Mouse (Mus musculus) heart, embryonic 14.5 days (tissue): Measurements from ENCODE around the gene Lmf2. TPM values are rescaled to one million over a fixed set of nuclear protein-coding genes. Genes with fewer than 3 reads are reported as not detected.

Experiments used
- ATAC-seq: fragments of 200-750 bp; cut with Nextera tagmentation; 2 replicates; pipeline ENCODE4 v1.8.0; 2017; ENCODE audit warnings: low read depth, moderate TSS enrichment; ENCODE audit not compliant: insufficient number of reproducible peaks, insufficient read depth, low FRiP score
- H3K27ac ChIP-seq, 2 experiments: fragments of 200-500 bp in 1 of 2; fragments of 300-500 bp in 1 of 2; sonication (generic) in 1 of 2; replicated peaks in 1 of 2; 2 replicates each; pipeline ENCODE4 v1.5.1; 2012 to 2014; ENCODE audit warnings: low read depth in 2 of 2, low read length in 2 of 2, control low read depth in 1 of 2, mild to moderate bottlenecking in 1 of 2, mixed read lengths in 1 of 2; ENCODE audit not compliant: control insufficient read depth in 1 of 2, insufficient read depth in 1 of 2
- H3K27me3 ChIP-seq: fragments of 300-500 bp; sonication (generic); 2 replicates; pipeline ENCODE4 v1.6.1; 2014; ENCODE audit warnings: mild to moderate bottlenecking, low read length, control low read depth; ENCODE audit not compliant: control insufficient read depth, insufficient read depth
- H3K36me3 ChIP-seq: fragments of 300-500 bp; sonication (generic); 2 replicates; pipeline ENCODE4 v1.6.1; 2014; ENCODE audit warnings: mild to moderate bottlenecking, control low read depth, low read length, mixed read lengths; ENCODE audit not compliant: control insufficient read depth, insufficient read depth
- H3K4me1 ChIP-seq, 2 experiments: fragments of 200-500 bp in 1 of 2; fragments of 300-500 bp in 1 of 2; sonication (generic) in 1 of 2; 2 replicates each; pipeline ENCODE4 v1.6.1; 2012 to 2014; ENCODE audit warnings: low read length in 2 of 2, control low read depth in 1 of 2, mixed read lengths in 1 of 2; ENCODE audit not compliant: control insufficient read depth in 2 of 2, insufficient read depth in 2 of 2
- H3K4me2 ChIP-seq: fragments of 300-500 bp; sonication (generic); 2 replicates; pipeline ENCODE4 v1.6.1; 2014; ENCODE audit warnings: mild to moderate bottlenecking, low read length
- H3K4me3 ChIP-seq, 2 experiments: fragments of 200-500 bp in 1 of 2; fragments of 300-500 bp in 1 of 2; sonication (generic) in 1 of 2; 2 replicates each; pipeline ENCODE4 v1.5.1; 2012 to 2014; ENCODE audit warnings: low read length in 2 of 2, mild to moderate bottlenecking in 2 of 2, control low read depth in 1 of 2, low read depth in 1 of 2, moderate library complexity in 1 of 2; ENCODE audit not compliant: control insufficient read depth in 1 of 2, insufficient read depth in 1 of 2
- H3K9ac ChIP-seq: fragments of 300-500 bp; sonication (generic); 2 replicates; pipeline ENCODE4 v1.6.1; 2014; ENCODE audit warnings: mild to moderate bottlenecking, low read length
- H3K9me3 ChIP-seq: fragments of 300-500 bp; sonication (generic); 2 replicates; pipeline ENCODE4 v1.6.1; 2016; ENCODE audit warnings: low read length, control low read depth; ENCODE audit not compliant: control insufficient read depth
- WGBS: fragments of 180-500 bp; shearing (Covaris S2); extraction: QIAGEN DNeasy Blood & Tissue Kit; methylation state at CpG from one replicate; pipeline ENCODE4 v1.1.7; 2014; 5-methylcytosine and 5-hydroxymethylcytosine counted together
- polyA plus RNA-seq: library from polyadenylated mRNA; unstranded; fragments of >200 nt; fragmentation: Nextera tagmentation; extraction: Ambion mirVana; gene quantifications from 2 replicates; pipeline ENCODE4 v1.2.1, GENCODE M21; 2014

The Lmf2 gene
- polyA plus RNA-seq, 1 experiment from 2014 or later, result 36.2 TPM

- no peak overlapping the region for H3K4me2 ChIP-seq
- no peak overlapping the region for H3K9ac ChIP-seq
- no peaks in the 10 kb centered on the region for H3K27me3 ChIP-seq
- H3K9me3 ChIP-seq, result no peaks in the 10 kb centered on the region
- 88% methylated on average over 4 of the region's 4 CpGs for WGBS
- no peak for ATAC-seq
- H3K4me1 ChIP-seq, result no peaks in the 10 kb centered on the region
- H3K27ac ChIP-seq, result no peak overlapping the region
- no peak overlapping the region for H3K4me3 ChIP-seq
- peaks cover 100% of the 10 kb centered on the region for H3K36me3 ChIP-seq
Measured at GRCm38 (mm10) chr15:89365141-89365551, 9.7 kb upstream of the Lmf2 start.

GRCm38 (mm10) chr15:89363051-89363450, 7.6 kb upstream of the Lmf2 start:
- Histone ChIP-seq H3K9me3 (no peaks in the 10 kb centered on the region), H3K27ac (no peak overlapping the region), H3K27me3 (no peaks in the 10 kb centered on the region), H3K9ac (no peak overlapping the region), H3K4me2 (no peak overlapping the region), H3K4me3 (no peak overlapping the region), H3K4me1 (peaks cover under 1 to 6% of the 10 kb centered on the region in 2 experiments; a peak in 3 of 4 replicates), H3K36me3 (peaks cover 83% of the 10 kb centered on the region)
- 85% methylated on average over 7 of the region's 7 CpGs for WGBS
- ATAC-seq, result no peak

- Histone ChIP-seq H3K9me3 (no peaks in the 10 kb centered on the region), H3K27me3 (no peaks in the 10 kb centered on the region), H3K9ac (no peak overlapping the region), H3K4me1 (peaks cover 9 to 32% of the 10 kb centered on the region in 2 experiments), H3K4me2 (no peak overlapping the region), H3K36me3 (peaks cover 47% of the 10 kb centered on the region), H3K4me3 (no peak overlapping the region), H3K27ac (no peak overlapping the region)
- ATAC-seq, result no peak
- WGBS, result 53% methylated on average over 3 of the region's 3 CpGs
Measured at GRCm38 (mm10) chr15:89358784-89359183, 3.3 kb upstream of the Lmf2 start.

- H3K36me3 ChIP-seq, result peaks cover 47% of the 10 kb centered on the region
- peak; percentile 58 for ATAC-seq
- peaks cover 9 to 34% of the 10 kb centered on the region in 2 experiments for H3K4me1 ChIP-seq
- peak overlapping the region; percentile 71 to 87 for H3K27ac ChIP-seq
- 2% methylated on average over 15 of the region's 15 CpGs for whole genome bisulfite sequencing
- no peaks in the 10 kb centered on the region for H3K27me3 ChIP-seq
- peak overlapping the region; percentile 77 for H3K4me2 ChIP-seq
- no peaks in the 10 kb centered on the region for H3K9me3 ChIP-seq
- peak overlapping the region; percentile 93 for H3K9ac ChIP-seq
- H3K4me3 ChIP-seq, result peak overlapping the region; percentile 79 to 85
Measured at GRCm38 (mm10) chr15:89356372-89356771, 913 bp upstream of the Lmf2 start.

- no peak for ATAC-seq
- Histone ChIP-seq H3K27ac (no peak overlapping the region), H3K36me3 (peaks cover 51% of the 10 kb centered on the region), H3K9ac (peak overlapping the region; percentile 93), H3K4me2 (peak overlapping the region; percentile 80), H3K4me3 (peak overlapping the region; percentile 63 to 79), H3K4me1 (peaks cover 9 to 34% of the 10 kb centered on the region in 2 experiments), H3K27me3 (no peaks in the 10 kb centered on the region), H3K9me3 (no peaks in the 10 kb centered on the region)
- WGBS, result 69% methylated on average over 7 of the region's 7 CpGs
Measured at GRCm38 (mm10) chr15:89354455-89354854, 1.0 kb downstream of the Lmf2 start.

- H3K27me3 ChIP-seq, result no peaks in the 10 kb centered on the region
- ATAC-seq, result no peak
- 95% methylated on average over 16 of the region's 16 CpGs for WGBS
Measured at GRCm38 (mm10) chr15:89353837-89354236, 1.6 kb downstream of the Lmf2 start.

GRCm38 (mm10) chr15:89352795-89353194, 2.7 kb downstream of the Lmf2 start:
- Histone ChIP-seq H3K27me3 (no peaks in the 10 kb centered on the region), H3K4me2 (no peak overlapping the region), H3K9me3 (no peaks in the 10 kb centered on the region), H3K36me3 (peaks cover 49% of the 10 kb centered on the region), H3K4me3 (no peak overlapping the region), H3K9ac (no peak overlapping the region), H3K27ac (no peak overlapping the region), H3K4me1 (peaks cover 7 to 26% of the 10 kb centered on the region in 2 experiments)
- WGBS, result 93% methylated on average over 12 of the region's 12 CpGs
- ATAC-seq, result no peak

More at GRCm38 (mm10) chr15:89353837-89354236, 1.6 kb downstream of the Lmf2 start:
- H3K9me3 ChIP-seq, result no peaks in the 10 kb centered on the region
- no peak overlapping the region for H3K4me3 ChIP-seq
- H3K36me3 ChIP-seq, result peaks cover 52% of the 10 kb centered on the region
- H3K4me1 ChIP-seq, result peaks cover 9 to 29% of the 10 kb centered on the region in 2 experiments
- H3K9ac ChIP-seq, result peak overlapping the region; percentile 93
- no peak overlapping the region for H3K27ac ChIP-seq
- no peak overlapping the region for H3K4me2 ChIP-seq

- H3K4me2 ChIP-seq, result no peak overlapping the region
- H3K36me3 ChIP-seq, result peaks cover 49% of the 10 kb centered on the region
- no peak overlapping the region for H3K27ac ChIP-seq
- no peaks in the 10 kb centered on the region for H3K9me3 ChIP-seq
- H3K4me1 ChIP-seq, result peaks cover 7 to 22% of the 10 kb centered on the region in 2 experiments
- no peak overlapping the region for H3K9ac ChIP-seq
- no peak for ATAC-seq
- H3K27me3 ChIP-seq, result no peaks in the 10 kb centered on the region
- WGBS, result 96% methylated on average over 14 of the region's 14 CpGs
- no peak overlapping the region for H3K4me3 ChIP-seq
Measured at GRCm38 (mm10) chr15:89352054-89352453, 3.4 kb downstream of the Lmf2 start.
